Mouse (Mus musculus) embryonic fibroblast, embryonic 13.5 days (primary cell): ENCODE measurements around the gene Nfkb2.

Experiments used
- CTCF ChIP-seq: IDR thresholded peaks from 2 replicates; pipeline ENCODE4 v1.5.1; 2011; ENCODE audit warnings: mild to moderate bottlenecking, control low read depth, low read length, moderate library complexity, borderline replicate concordance; ENCODE audit not compliant: insufficient read depth
- POLR2A ChIP-seq: IDR thresholded peaks from 2 replicates; pipeline ENCODE4 v1.6.1; 2011; ENCODE audit warnings: low read depth, mild to moderate bottlenecking, control low read depth, low read length, moderate library complexity

DNA sequence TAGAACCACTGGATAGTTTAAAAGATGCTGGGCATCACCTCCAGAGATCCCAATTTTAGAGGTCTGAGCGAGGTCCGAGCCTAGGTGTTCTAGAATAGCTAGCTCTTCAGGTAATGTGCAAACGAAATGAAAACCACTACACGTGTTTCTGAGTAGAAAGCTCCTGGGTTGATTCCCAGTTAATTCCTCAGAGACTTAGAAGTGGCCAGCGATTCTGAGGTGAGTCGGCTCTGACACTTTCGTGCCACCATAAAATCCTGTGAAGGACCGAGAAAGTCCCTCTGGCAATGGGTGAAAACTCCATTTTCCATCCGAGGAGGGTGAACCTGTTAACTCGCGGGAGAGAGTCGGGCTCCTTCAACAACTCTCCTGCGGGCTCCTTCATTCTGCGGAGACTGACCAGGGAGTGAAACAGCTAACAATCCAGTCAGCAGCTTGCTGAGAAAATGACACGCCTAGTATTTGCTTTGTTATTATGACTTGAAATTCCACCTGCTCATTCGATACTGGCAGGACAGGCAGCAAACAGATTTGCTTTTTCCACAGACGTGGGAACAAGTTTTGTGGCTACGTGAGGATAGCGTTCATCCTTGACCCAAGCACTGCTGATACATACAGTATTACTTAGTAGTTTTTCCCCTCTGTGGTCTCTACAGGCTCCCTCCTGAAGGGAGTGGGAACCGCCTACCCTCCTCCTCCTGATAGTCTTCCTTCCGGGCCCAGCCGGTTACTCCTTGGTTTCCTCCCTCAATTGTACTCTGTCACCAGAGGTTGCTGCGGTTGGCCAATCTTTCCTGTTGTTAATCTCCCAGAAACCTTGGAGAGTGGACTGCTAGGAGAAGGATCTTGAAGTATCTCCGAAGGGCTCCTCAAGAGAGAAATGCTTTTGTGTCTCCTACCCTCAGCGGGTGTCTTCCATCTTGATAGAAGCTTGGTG, 53.5 kb downstream of the Nfkb2 start:
- TF ChIP-seq CTCF = no peak
- no peak for TF ChIP-seq POLR2A
